Mouse (Mus musculus) right cerebral cortex, postnatal 4 days (tissue): Measurements from ENCODE around the gene Cfd.

Experiments
- DNase-seq: peaks from one replicate; pipeline ENCODE4 v3.0.0-alpha.2; 2022

The Cfd gene

DNA sequence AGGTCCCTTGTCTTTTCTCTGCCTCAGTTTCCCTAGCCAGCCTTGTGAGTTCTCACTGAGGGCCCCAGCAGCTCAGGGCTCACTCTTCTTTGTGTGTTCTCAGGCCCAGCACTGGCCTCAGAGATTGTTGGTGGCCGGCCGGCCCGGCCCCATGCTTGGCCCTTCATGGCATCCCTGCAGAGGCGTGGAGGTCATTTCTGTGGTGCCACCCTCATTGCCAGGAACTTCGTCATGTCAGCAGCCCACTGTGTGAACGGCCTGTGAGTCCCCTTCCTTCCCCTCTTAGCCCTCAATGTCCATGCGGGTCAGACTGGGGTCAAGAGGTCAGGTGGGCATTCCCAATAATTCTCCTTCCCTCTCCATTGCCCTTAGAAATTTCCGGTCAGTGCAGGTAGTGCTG is 4.0 kb upstream of the Cfd start:
- DNase-seq = no peak

DNA sequence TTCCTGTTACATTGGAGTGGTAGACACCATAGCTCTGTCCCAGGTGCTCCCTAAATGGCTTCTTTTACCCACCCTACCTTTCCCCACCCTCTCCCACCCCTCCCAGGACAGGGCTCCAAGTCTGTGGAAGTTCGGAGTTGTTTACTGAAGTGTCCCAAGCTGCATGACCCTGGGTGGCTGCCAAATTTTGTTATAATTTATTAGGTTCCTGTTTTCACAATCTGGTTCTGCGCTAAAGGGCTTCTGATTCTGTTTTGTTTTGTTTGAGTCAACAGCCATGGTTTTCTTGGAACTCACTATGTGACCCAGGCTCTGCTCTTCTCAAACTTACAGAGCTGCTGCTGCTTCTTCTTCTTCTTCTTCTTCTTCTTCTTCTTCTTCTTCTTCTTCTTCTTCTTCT is 1.3 kb upstream of the Cfd start:
- no peak for DNase-seq

DNA sequence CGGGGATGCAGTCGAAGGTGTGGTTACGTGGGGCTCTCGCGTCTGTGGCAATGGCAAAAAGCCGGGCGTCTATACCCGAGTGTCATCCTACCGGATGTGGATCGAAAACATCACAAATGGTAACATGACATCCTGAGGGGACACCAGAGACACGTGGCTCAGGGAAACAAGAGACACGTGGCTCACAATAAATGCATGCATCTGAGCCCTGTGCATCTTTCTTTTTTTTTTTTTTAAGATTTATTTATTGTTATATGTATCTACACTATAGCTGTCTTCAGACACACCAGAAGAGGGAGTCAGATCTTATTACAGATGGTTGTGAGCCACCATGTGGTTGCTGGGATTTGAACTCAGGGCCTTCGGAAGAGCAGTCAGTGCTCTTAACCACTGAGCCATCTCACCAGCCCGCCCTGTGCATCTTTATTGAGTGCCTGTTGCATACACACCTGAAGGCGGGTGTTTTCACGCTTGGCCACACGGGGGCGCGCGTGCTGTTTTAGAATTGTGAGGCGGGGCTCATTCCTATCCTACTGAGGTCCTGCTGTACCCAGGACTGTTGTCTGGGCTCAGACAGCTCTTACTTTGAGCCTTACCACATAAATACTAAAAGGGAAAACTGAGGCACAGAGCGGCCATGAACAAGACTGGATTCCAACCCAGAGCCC is 1.9 kb downstream of the Cfd start:
- peak; percentile 84 for DNase-seq

DNA sequence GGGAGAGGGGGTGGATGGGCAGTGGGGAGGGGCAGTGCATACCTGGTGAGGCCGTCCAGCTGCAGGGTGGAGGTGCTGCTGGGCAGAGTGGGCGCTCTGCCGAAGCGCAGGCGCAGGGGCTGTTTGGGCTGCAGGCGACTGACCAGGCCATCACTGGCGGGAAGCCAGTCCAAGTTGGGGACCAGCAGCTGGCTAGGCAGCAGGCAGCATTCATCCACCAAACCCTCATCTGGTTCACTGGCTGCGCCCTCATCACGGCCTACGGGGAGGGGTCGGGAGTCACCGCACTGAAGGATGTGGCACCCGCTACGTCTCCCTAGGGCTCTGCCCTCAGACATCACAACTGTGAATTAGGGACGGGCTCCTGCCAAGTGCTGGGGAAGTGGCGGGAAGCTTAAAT is 5.7 kb downstream of the Cfd start:
- no peak for DNase-seq

DNA sequence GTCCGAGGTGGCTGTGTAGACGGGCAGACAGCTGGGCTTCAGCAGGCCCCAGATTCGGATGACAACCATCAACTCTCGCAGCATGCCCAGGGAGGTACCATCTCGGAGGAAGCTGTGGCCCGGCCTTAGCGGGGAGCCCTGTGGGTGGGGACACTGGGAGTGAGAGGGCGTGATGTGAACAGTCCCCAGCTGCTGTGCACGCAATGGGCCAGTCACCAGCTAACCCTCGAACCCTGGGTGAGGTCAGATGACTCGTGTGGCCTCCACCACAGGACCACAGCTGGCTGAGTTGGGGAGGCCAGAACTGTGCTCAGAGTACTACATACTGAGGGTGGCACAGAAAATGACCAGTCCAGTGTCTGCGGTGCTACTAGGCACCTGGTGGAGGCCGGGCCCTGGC is 6.2 kb downstream of the Cfd start:
- DNase-seq = no peak

DNA sequence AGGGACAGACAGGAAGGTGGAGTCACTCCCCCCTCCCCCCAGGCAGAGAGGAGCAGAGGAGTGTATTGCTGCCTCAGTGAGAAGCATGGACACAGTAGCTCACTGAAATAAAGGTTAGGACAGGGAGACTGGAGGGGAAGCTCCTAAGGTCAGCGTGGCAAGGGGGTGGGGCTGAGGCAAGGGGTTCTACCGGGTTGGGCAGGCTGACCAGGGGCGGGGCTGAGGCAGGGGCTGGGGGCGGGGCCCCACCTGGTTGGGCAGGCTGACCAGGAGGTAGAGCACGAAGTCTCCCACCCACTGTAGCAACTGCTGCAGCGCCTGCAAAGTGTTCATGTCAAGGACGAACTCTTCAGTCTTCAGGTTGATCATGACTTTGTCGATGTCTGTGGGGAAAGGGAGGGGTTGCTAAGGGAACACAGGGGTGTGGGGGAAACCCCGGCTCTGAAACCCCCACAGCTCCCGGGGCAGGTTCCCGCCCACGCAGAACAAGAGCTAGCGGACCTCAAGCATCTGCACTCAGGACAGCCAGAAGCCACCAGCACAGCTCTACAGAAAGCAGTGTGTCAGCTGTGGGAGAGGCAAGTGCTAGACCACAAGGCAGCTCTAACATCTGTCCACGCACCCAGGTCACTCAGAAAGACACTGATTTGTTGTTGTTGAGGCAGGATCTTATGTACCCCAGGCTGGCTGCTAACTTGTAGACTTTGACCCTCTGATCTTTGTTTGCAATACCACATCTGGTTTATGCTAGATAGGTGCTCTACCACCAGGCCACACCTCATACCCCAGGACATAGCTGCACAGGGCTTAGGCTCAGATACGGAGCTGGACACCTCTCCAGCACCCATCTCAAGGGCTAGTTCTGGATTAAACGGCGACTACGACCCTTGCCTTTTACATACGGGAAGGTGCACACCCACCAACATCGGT is 6.9 kb downstream of the Cfd start:
- DNase-seq = no peak

DNA sequence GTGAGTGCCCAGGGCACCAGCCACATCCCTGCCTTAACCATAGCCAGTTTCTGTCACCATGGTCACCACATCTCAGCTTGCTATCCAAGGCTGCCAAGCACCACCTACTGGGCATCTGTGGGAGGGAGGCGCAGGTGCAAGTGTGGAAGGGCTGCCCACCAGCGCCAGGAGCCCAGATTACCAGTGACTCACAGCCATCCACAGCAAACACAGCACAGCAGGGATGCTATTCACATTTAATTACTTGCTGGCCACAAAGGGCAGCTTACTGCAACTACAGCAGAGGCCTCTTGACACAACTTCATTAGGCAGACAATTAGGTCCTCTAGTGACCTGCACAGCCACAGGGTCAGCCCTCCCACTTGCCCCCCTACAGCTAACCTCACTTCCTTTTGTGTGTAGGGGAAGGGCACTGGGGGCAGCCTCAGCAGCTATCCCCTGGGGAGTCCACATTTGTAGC is 10.3 kb downstream of the Cfd start:
- no peak for DNase-seq

DNA sequence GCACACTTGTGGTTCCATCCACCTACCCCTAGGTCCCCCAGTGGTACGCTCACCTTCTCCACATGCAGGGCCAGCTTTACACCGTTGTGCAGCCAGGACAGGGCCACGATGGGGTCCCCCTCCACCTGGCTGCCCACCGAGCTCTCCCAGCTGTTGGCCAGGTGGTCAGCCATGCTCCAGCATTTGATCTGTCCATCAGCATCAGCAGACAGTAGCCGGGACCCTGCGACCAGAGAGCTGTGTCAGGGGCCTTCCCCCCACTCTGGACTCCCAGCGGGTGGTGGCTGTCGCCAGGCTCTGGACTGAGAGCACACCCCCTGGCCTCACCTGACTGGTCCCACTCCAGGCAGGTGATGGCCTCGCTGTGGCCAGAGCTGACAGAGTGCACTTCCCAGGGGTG is 16.1 kb downstream of the Cfd start:
- no peak for DNase-seq

DNA sequence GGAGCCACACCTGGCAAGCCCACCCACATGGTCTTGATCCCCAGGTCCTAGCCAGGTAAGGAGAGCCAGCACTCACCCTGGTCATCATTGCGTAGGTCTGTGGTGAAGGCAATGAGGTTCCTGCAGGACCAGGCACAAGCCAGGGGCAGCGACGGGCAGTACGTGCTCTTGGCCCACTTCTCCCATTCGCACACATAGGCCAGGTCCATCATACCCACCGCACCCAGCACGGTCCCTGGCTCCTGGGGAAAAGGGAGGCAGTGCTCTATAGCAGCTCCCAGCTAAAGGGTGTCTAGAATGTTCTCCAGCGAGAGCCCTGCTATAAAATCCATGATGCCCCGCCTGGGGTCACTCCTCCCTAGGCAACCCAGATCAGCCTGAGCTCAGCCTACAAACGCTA is 16.8 kb downstream of the Cfd start:
- no peak for DNase-seq

DNA sequence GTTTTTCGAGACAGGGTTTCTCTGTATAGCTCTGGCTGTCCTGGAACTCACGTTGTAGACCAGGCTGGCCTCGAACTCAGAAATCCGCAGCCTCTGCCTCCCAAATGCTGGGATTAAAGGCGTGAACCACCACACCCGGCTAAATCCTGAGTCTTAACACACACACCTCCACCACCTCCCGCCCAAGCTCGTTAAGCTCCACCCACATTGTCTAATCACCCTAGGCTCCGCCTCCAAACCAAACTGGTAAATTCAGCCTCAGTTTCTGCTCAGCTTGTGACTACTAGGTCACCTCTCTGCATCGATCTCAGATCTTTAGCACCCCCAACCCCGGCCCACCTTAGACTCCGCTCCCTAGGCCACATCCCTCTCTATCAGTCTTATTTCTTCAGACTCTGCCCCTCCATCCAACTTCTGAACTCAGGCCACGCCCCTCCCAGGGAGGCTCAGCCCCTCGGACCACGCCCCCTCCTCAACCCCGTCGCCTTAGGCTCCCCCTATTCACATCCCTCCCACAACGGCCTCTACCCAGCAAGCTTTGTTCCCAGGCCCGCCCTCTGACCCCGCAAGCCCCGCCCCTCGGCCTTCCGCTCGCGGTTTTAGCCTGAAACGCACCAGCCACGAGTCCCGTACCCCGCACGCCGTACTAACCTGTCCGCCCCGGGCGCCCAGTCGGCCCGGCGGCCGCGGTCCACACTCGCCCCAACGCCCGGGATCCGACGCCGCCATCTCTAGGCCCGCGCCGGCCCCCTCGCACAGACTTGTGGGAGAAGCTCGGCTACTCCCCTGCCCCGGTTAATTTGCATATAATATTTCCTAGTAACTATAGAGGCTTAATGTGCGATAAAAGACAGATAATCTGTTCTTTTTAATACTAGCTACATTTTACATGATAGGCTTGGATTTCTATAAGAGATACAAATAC is 17.8 kb downstream of the Cfd start, which contains the start of gene Med16:
Gene Med16 (minus strand): TSS at position 757 of the 925 bp plus-strand sequence.
- DNase-seq = peak; percentile 88

DNA sequence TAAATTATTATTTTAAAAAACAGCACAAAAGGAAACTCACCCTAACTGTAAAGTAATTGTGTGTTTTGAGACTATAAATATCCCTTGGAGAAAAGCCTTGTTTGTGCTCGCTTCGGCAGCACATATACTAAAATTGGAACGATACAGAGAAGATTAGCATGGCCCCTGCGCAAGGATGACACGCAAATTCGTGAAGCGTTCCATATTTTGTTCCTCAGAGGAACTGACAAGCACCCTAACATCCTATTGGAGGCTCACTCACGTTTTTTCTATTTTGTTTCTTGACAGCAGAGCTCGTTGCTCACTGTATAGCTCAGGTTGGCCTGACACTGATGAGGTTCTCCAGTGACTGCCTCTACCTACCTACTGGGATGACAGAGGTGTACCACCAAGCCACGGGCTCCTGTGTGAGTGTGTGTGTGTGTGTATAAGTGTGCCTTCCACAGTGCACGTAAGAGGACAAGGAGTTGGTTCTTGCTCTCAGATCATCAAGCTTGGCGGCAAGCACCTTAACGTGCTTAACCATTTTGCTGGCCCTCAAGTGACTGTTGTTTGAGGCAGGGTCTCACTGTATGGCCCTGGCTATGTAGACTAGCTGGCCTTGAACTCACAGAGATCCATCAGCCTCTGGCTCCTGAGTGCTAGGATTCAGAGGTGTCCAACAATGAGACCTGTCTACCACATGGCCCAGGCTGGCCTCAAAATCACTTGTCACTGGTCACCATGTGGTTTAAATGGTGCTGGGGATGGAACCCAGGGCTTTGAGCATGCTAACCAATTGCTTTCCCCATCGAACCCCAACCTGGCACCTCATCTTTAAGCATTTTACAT is 18.7 kb downstream of the Cfd start:
- DNase-seq = no peak

DNA sequence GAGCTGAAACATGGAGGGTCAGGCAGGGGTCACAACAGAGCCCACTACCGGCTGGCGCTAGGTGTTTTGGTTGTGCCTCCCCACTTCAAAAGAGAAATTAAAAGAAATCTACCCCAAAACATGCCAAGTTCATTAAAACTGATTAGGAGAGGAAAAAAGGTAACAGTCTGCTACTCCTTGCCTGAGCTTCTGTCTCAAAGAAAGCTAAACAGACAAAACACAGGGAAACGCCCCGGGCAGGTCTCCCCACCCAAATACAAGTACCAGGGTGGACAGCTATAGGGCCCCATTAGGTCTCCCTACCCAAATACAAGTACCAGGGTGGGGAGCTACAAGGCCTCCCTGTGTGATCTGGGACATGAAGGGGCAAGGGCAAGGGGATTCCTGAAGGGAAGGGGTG is 19.9 kb downstream of the Cfd start, which contains the start of gene Gm26602:
Gene Gm26602 (plus strand): TSS at position 301 of the 400 bp plus-strand sequence.
- no peak for DNase-seq

DNA sequence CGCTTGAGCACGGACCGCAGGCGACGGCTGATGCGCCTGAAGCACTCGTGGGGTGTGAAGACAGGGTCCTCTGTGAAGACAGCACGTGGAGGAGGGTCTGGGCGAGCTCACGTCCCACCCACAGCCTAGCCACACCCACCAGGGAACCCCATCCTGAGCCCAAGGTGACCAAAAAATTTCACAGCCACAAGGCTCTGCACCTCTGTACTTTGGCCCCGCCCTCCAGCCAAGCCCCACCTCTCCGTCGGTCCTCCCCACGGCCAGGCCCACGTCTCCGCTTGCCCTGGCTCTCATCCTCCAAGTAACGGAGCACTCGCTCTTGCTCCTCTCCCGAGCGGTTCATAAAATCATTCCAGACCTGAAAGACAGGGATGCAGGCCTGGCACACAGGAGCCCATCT is 21.8 kb downstream of the Cfd start:
- DNase-seq = no peak

DNA sequence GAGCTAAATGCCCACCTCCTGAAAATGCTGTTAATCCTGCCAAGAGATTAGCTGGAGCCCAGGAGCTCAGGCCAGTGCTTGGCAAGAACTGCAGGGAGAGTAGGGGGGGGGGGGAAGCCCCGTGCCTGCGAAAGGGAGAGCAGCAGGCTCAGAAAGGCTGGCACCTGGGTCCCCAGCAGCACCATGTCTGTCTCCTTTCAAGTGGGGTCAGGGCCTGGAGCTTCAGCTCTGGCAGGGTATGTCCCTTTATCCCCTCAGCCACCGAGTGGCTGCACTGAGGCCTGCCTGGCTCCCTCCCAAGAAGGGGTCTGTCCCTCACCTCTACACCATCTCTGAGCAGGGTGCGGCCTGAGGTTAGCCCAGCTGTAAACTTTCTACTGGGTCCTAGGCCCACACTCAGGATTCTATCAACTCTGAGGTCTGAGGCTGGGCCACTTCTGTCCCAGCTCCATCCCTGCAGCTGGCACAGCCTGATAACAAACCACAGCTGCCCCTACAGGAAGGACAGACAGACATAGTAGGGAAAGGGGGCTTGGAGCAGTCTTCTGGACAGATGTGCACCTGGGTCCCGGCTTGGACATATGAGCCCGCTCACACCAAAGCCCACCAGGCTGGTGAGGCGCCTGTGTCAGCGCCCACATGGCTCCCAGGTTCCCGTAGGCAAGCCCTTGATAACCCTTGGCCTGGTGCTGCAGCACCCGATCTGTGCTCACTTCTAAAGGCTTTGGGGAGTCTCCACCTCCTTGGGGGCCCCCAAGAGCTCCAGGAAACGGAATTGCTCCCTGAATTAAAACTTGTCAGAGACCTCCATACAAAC is 23.7 kb downstream of the Cfd start:
- DNase-seq = no peak

DNA sequence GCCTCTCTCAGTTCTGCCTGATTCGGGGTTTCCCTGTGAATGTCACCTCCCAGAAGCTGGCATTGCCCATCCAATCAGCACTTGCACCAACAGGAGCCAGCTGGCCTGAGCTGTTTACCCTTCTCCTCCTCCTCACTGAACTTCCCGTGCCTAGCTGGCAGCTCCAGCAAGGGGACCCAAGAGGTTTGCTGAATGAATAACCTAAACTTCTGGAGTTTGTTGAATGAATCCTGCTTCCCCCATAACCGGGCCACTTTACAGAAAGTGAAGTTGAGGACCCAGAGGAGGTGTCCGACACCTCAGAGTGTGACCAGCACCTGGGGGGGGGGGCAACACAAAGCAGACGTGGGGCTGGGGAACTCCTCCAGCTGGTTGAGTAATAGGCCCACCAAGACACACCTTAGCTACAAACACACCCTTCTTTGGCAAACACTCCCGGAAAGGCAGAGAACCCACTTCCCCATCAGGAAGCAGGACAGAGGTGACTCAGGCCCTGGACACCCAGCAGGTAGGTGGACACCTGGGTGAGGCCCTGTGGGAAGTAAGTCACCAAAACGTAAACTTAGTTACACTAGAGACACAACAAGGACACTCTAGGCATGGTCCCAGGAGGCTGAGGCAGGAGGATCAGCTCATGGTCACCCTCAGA is 24.4 kb downstream of the Cfd start:
- no peak for DNase-seq

DNA sequence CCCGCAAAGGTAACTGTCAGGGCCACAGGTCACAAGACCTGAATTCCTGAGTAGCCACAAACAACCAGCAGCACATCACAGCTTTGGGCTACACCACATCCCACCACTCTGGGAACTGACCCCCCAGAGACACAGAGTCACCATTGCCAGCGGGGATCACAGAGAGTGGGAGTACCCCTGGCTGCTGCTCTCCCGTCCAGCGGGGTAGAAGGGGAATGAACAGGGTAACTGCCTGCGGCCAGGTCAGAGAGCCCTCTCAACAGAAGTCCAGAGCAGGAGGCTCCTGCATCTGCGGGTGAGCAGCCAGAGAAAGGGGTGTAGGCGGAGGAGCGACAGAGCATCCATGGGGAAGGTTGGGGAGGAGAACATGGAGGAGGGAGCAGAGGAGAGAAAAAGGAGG is 25.4 kb downstream of the Cfd start:
- no peak for DNase-seq

DNA sequence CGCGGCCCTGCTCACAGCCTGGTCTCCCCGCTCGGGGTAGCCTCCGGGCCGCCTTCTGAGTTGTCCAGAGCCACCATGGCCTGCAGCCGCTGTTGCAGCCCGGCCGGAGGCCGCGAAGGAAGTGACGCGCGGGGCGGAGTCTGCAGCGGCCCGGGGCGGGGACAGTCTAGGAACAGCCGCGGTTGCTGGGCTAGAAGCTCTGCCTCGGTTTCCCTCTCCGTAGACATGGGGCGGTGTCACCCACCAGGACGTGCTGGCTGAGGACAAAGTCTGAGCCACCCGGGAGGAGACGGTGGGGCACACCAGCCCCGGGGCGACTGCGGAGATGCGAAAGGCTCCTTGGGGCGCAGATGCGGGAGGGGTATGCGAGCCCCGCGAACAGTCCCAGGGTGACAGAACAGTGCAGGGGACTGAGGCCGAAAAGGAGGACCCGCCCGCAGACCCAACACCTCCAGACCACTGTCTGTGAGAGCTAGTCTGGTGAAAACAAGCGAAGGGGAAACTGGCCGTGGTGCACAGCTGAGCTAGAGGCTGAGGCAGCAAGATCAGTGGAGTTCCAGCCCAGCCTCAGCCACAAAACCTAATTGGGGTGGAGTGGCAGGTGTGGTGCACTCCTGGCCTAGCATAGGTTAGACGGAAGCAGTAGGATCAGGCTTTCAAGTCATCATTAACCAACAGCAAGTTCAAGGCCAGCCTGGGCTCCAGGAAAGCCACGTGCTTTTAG is 26.3 kb downstream of the Cfd start, which contains the start of gene Kiss1r:
Gene Kiss1r (plus strand): TSS at position 164 of the 724 bp plus-strand sequence.
- DNase-seq = peak; percentile 83

DNA sequence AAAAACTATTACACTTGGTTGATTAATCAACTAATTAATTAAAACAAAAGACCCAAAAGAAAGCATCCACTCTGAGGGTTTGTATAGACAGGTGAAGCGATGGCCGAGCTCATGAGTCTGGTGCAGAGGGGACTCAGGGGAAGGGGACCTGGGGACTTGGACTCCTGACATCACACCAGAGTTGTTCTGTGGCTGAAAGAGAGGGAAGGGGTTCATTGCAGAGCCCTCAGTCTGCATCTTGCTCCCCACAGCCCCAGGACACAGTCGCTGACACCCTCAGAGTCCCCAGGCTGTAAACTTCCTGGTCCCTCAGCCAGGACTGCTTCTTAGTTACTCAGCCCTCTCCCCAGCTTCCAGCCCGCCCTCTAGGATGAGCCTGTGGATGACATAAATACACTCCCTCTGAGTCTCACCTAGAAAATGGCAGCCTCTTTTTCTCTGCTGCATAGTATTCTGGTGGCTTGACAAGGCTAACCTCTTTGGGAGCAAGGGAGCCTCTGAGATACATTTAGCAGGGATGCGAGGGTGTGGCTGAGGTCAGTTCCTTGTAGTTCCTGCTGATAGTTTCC is 27.0 kb downstream of the Cfd start:
- DNase-seq = no peak
